Mouse (Mus musculus) stomach, embryonic 15.5 days (tissue): ENCODE measurements at regions not wholly inside any gene's neighbourhood (a gene's known extent, or its start where the extent isn't known, plus 50 kb on each side); places are given as distances from the start of the nearest gene placed in this dataset.

Experiments
- ATAC-seq: fragments of 200-750 bp; cut with Nextera tagmentation; 2 replicates; pipeline ENCODE4 v1.8.0; 2017; ENCODE audit warnings: low read depth, moderate number of reproducible peaks, moderate TSS enrichment; ENCODE audit not compliant: insufficient read depth, low FRiP score
- H3K27ac ChIP-seq: fragments of 300-500 bp; sonication (generic); 2 replicates; pipeline ENCODE4 v1.5.1; 2015; ENCODE audit warnings: mild to moderate bottlenecking, inconsistent platforms
- H3K27me3 ChIP-seq: fragments of 300-500 bp; sonication (generic); replicated peaks from 2 replicates; pipeline ENCODE4 v1.6.1; 2015; ENCODE audit warnings: inconsistent platforms
- H3K36me3 ChIP-seq: fragments of 300-500 bp; sonication (generic); 2 replicates; pipeline ENCODE4 v1.6.1; 2015; ENCODE audit warnings: inconsistent platforms
- H3K4me1 ChIP-seq: fragments of 300-500 bp; sonication (generic); 2 replicates; pipeline ENCODE4 v1.6.1; 2015; ENCODE audit warnings: inconsistent platforms
- H3K4me2 ChIP-seq: fragments of 300-500 bp; sonication (generic); 2 replicates; pipeline ENCODE4 v1.6.1; 2015; ENCODE audit warnings: mild to moderate bottlenecking, inconsistent platforms
- H3K4me3 ChIP-seq: fragments of 300-500 bp; sonication (generic); replicated peaks from 2 replicates; pipeline ENCODE4 v1.5.1; 2015; ENCODE audit warnings: inconsistent platforms
- H3K9ac ChIP-seq: fragments of 300-500 bp; sonication (generic); 2 replicates; pipeline ENCODE4 v1.6.1; 2015; ENCODE audit warnings: inconsistent platforms
- H3K9me3 ChIP-seq: fragments of 300-500 bp; sonication (generic); 2 replicates; pipeline ENCODE4 v1.6.1; 2016; ENCODE audit warnings: inconsistent platforms
- WGBS: fragments of 180-500 bp; shearing (Covaris S2); methylation state at CpG from one replicate; pipeline ENCODE4 v1.1.7; 2015; 5-methylcytosine and 5-hydroxymethylcytosine counted together

GRCm38 (mm10) chr16:58211872-58212271 lies 196.4 kb upstream of the Dcbld2 start:
- Histone ChIP-seq H3K9ac (no peak overlapping the region), H3K27me3 (no peaks in the 10 kb centered on the region), H3K4me2 (no peak overlapping the region), H3K4me3 (no peak overlapping the region), H3K36me3 (no peaks in the 10 kb centered on the region), H3K9me3 (no peaks in the 10 kb centered on the region), H3K4me1 (no peaks in the 10 kb centered on the region), H3K27ac (no peak overlapping the region)
- no peak for ATAC-seq
- WGBS, result 58% methylated on average over 2 of the region's 2 CpGs

- no peak for ATAC-seq
These were observed 173.6 kb upstream of the Dcbld2 start for GRCm38 (mm10) chr16:58234686-58235085.

GRCm38 (mm10) chr16:58236857-58237256 lies 171.4 kb upstream of the Dcbld2 start:
- WGBS, result 86% methylated on average over 1 of the region's 1 CpGs
- no peaks in the 10 kb centered on the region for H3K9me3 ChIP-seq

More at GRCm38 (mm10) chr16:58234686-58235085, 173.6 kb upstream of the Dcbld2 start:
- Histone ChIP-seq H3K4me1 (no peaks in the 10 kb centered on the region), H3K4me2 (no peak overlapping the region), H3K27me3 (no peaks in the 10 kb centered on the region), H3K4me3 (no peak overlapping the region), H3K9ac (no peak overlapping the region), H3K36me3 (no peaks in the 10 kb centered on the region), H3K9me3 (no peaks in the 10 kb centered on the region), H3K27ac (no peak overlapping the region)

GRCm38 (mm10) chr16:58276281-58276680 lies 132.0 kb upstream of the Dcbld2 start:
- Histone ChIP-seq H3K4me1 (no peaks in the 10 kb centered on the region), H3K4me2 (no peak overlapping the region), H3K9ac (no peak overlapping the region), H3K36me3 (no peaks in the 10 kb centered on the region), H3K27me3 (no peaks in the 10 kb centered on the region), H3K9me3 (no peaks in the 10 kb centered on the region), H3K4me3 (no peak overlapping the region), H3K27ac (no peak overlapping the region)
- WGBS, result 86% methylated on average over 3 of the region's 3 CpGs
- no peak for ATAC-seq

More at GRCm38 (mm10) chr16:58236857-58237256, 171.4 kb upstream of the Dcbld2 start:
- ATAC-seq, result no peak
- Histone ChIP-seq H3K36me3 (no peaks in the 10 kb centered on the region), H3K4me3 (no peak overlapping the region), H3K4me2 (no peak overlapping the region), H3K27me3 (no peaks in the 10 kb centered on the region), H3K9ac (no peak overlapping the region), H3K4me1 (no peaks in the 10 kb centered on the region), H3K27ac (no peak overlapping the region)

- no peak for ATAC-seq
- 31% methylated on average over 3 of the region's 3 CpGs for WGBS
- H3K27me3 ChIP-seq, result no peaks in the 10 kb centered on the region
- no peak overlapping the region for H3K9ac ChIP-seq
- no peaks in the 10 kb centered on the region for H3K9me3 ChIP-seq
- H3K4me2 ChIP-seq, result no peak overlapping the region
- no peaks in the 10 kb centered on the region for H3K4me1 ChIP-seq
- no peak overlapping the region for H3K27ac ChIP-seq
- no peak overlapping the region for H3K4me3 ChIP-seq
- H3K36me3 ChIP-seq, result no peaks in the 10 kb centered on the region
These were observed 126.8 kb upstream of the Dcbld2 start for GRCm38 (mm10) chr16:58281474-58281873.

GRCm38 (mm10) chr16:58294457-58294856 lies 113.8 kb upstream of the Dcbld2 start:
- Histone ChIP-seq H3K9ac (no peak overlapping the region), H3K27me3 (no peaks in the 10 kb centered on the region), H3K9me3 (no peaks in the 10 kb centered on the region), H3K27ac (no peak overlapping the region), H3K36me3 (no peaks in the 10 kb centered on the region), H3K4me2 (no peak overlapping the region), H3K4me3 (no peak overlapping the region), H3K4me1 (no peaks in the 10 kb centered on the region)
- no peak for ATAC-seq
- 70% methylated on average over 3 of the region's 3 CpGs for WGBS

- no peak overlapping the region for H3K27ac ChIP-seq
- no peaks in the 10 kb centered on the region for H3K36me3 ChIP-seq
- no peaks in the 10 kb centered on the region for H3K9me3 ChIP-seq
- no peaks in the 10 kb centered on the region for H3K27me3 ChIP-seq
- no peaks in the 10 kb centered on the region for H3K4me1 ChIP-seq
- H3K9ac ChIP-seq, result no peak overlapping the region
- H3K4me3 ChIP-seq, result no peak overlapping the region
- no peak overlapping the region for H3K4me2 ChIP-seq
- WGBS, result 75% methylated on average over 1 of the region's 1 CpGs
- ATAC-seq, result no peak
These were observed 113.1 kb upstream of the Dcbld2 start for GRCm38 (mm10) chr16:58295128-58295527.

GRCm38 (mm10) chr16:58299495-58299894 lies 108.7 kb upstream of the Dcbld2 start:
- 17% methylated on average over 4 of the region's 4 CpGs for WGBS
- 0 out of 2 replicates have a peak, but pooled peaks have one; percentile 71 for ATAC-seq

GRCm38 (mm10) chr16:58300098-58300497 lies 108.1 kb upstream of the Dcbld2 start:
- Histone ChIP-seq H3K4me3 (no peak overlapping the region), H3K4me1 (no peaks in the 10 kb centered on the region)
- 90% methylated on average over 6 of the region's 6 CpGs for WGBS

More at GRCm38 (mm10) chr16:58299495-58299894, 108.7 kb upstream of the Dcbld2 start:
- Histone ChIP-seq H3K4me2 (no peak overlapping the region), H3K9ac (no peak overlapping the region), H3K27me3 (no peaks in the 10 kb centered on the region), H3K4me3 (no peak overlapping the region), H3K9me3 (no peaks in the 10 kb centered on the region), H3K36me3 (no peaks in the 10 kb centered on the region), H3K4me1 (no peaks in the 10 kb centered on the region), H3K27ac (no peak overlapping the region)

GRCm38 (mm10) chr16:58303555-58303954 lies 104.7 kb upstream of the Dcbld2 start:
- Histone ChIP-seq H3K9ac (no peak overlapping the region), H3K27ac (no peak overlapping the region), H3K4me2 (no peak overlapping the region), H3K9me3 (no peaks in the 10 kb centered on the region), H3K4me1 (no peaks in the 10 kb centered on the region), H3K27me3 (no peaks in the 10 kb centered on the region), H3K36me3 (no peaks in the 10 kb centered on the region), H3K4me3 (no peak overlapping the region)
- 42% methylated on average over 5 of the region's 5 CpGs for WGBS
- no peak for ATAC-seq

More at GRCm38 (mm10) chr16:58300098-58300497, 108.1 kb upstream of the Dcbld2 start:
- Histone ChIP-seq H3K27me3 (no peaks in the 10 kb centered on the region), H3K36me3 (no peaks in the 10 kb centered on the region), H3K9me3 (no peaks in the 10 kb centered on the region), H3K27ac (no peak overlapping the region), H3K4me2 (no peak overlapping the region), H3K9ac (no peak overlapping the region)
- no peak for ATAC-seq

GRCm38 (mm10) chr16:58316889-58317455 lies 91.3 kb upstream of the Dcbld2 start:
- Histone ChIP-seq H3K9me3 (no peaks in the 10 kb centered on the region), H3K36me3 (no peaks in the 10 kb centered on the region), H3K27me3 (no peaks in the 10 kb centered on the region), H3K4me1 (no peaks in the 10 kb centered on the region), H3K4me2 (no peak overlapping the region), H3K9ac (no peak overlapping the region), H3K4me3 (no peak overlapping the region), H3K27ac (no peak overlapping the region)
- 52% methylated on average over 6 of the region's 6 CpGs for WGBS
- ATAC-seq, result no peak

- H3K4me1 ChIP-seq, result no peaks in the 10 kb centered on the region
- H3K9me3 ChIP-seq, result no peaks in the 10 kb centered on the region
- no peak for ATAC-seq
- H3K27me3 ChIP-seq, result no peaks in the 10 kb centered on the region
- H3K27ac ChIP-seq, result no peak overlapping the region
- no peaks in the 10 kb centered on the region for H3K36me3 ChIP-seq
- no peak overlapping the region for H3K4me2 ChIP-seq
- 51% methylated on average over 3 of the region's 3 CpGs for WGBS
- H3K4me3 ChIP-seq, result no peak overlapping the region
- no peak overlapping the region for H3K9ac ChIP-seq
These were observed 77.2 kb upstream of the Dcbld2 start for GRCm38 (mm10) chr16:58331087-58331486.

GRCm38 (mm10) chr16:58343921-58344320 lies 64.3 kb upstream of the Dcbld2 start:
- Histone ChIP-seq H3K4me2 (no peak overlapping the region), H3K4me1 (no peaks in the 10 kb centered on the region), H3K27ac (no peak overlapping the region), H3K9me3 (no peaks in the 10 kb centered on the region), H3K36me3 (no peaks in the 10 kb centered on the region), H3K9ac (no peak overlapping the region), H3K4me3 (no peak overlapping the region), H3K27me3 (no peaks in the 10 kb centered on the region)
- 62% methylated on average over 5 of the region's 5 CpGs for WGBS
- no peak for ATAC-seq
